30 mouse cellular contexts compared by ENCODE assay signal in genomic region chr11:99994384-99994661, GRCm38 (mm10). TPM values are rescaled to one million over a fixed set of nuclear protein-coding genes. Genes with fewer than 3 reads are reported as not detected.
A peak's percentile ranks its signal among the peaks of the same experiment; 100 is the strongest.
DNase-seq lines count a peak whose midpoint lies in the region; ATAC-seq and TF ChIP-seq lines count a peak whose summit lies in the region.
"Had no signal": no experiment of that assay in that cellular context is flagged by ENCODE, and none has a peak within 500 bp of the region (broad histone marks: within the 10 kb centered on the region; RNA-seq: fewer than 3 reads in every experiment).

No protein-coding gene starts in this region.

- no peak overlapping the region for H3K4me2 ChIP-seq in lung, embryonic 14.5 days
- H3K4me2 ChIP-seq: embryonic facial prominence, embryonic 13.5 days had no signal

- no peaks in the 10 kb centered on the region for H3K9me3 ChIP-seq in lung, embryonic 14.5 days (ENCODE audit: low read depth, low read length)
- H3K9me3 ChIP-seq: embryonic facial prominence, embryonic 10.5 days; embryonic facial prominence, embryonic 13.5 days; forebrain, embryonic 12.5 days; forebrain, embryonic 15.5 days; hindbrain, embryonic 12.5 days had no signal

- no peaks in the 10 kb centered on the region for H3K36me3 ChIP-seq in lung, embryonic 14.5 days (ENCODE audit: insufficient read depth)
- H3K36me3 ChIP-seq: embryonic facial prominence, embryonic 10.5 days; embryonic facial prominence, embryonic 13.5 days; forebrain, embryonic 12.5 days; forebrain, embryonic 15.5 days; hindbrain, embryonic 12.5 days had no signal

- 24% methylated on average over 4 of the region's 4 CpGs for WGBS in lung, embryonic 14.5 days
- WGBS in large intestine, adult 2 months, result 10% methylated on average over 4 of the region's 4 CpGs

- H3K9ac ChIP-seq in lung, embryonic 14.5 days, result no peak overlapping the region
- H3K9ac ChIP-seq: embryonic facial prominence, embryonic 13.5 days; forebrain, embryonic 12.5 days; forebrain, embryonic 15.5 days; hindbrain, embryonic 12.5 days had no signal

- TF ChIP-seq CTCF in lung, embryonic 14.5 days (IDR thresholded peaks at IDR 0.05; ENCODE audit: low read depth), result no peak

- peaks cover 8% of the 10 kb centered on the region; the same call in 1 of the 2 replicates for H3K27me3 ChIP-seq in lung, embryonic 14.5 days (ENCODE audit: insufficient read depth, low read length)
- H3K27me3 ChIP-seq: forebrain, embryonic 15.5 days had no signal

- DNase-seq in heart, adult 11 months, result peak; percentile 71
- DNase-seq in heart, adult 18-20 months, result no peak
- peak; percentile 6 for DNase-seq in lung, embryonic 14.5 days
- DNase-seq in lung, postnatal 36 days, result no peak
- peak; percentile 10 to 31 for DNase-seq in lung, postnatal 4 days
- no peak for DNase-seq in lung, postnatal 10 days
- DNase-seq in large intestine, adult 2 months (ENCODE audit: low read depth, low spot score), result peak; percentile 8
- DNase-seq: adrenal gland, adult 8-10 months; adrenal gland, postnatal 25 days; cerebellum, adult 11-12 months; cerebellum, postnatal 36 days; gastrocnemius, postnatal 25 days had no signal

- no peak for ATAC-seq in lung, embryonic 14.5 days (ENCODE audit: insufficient read depth)
- ATAC-seq: activated CD4-positive, CD25-positive, alpha-beta regulatory T cell, adult 4 months; forebrain, embryonic 15.5 days had no signal

- no peaks in the 10 kb centered on the region for H3K4me1 ChIP-seq in lung, embryonic 14.5 days (ENCODE audit: insufficient read depth)
- H3K4me1 ChIP-seq: embryonic facial prominence, embryonic 13.5 days; forebrain, embryonic 12.5 days had no signal

- no peak overlapping the region for H3K4me3 ChIP-seq in lung, embryonic 14.5 days (ENCODE audit: low read depth, low read length)
- H3K4me3 ChIP-seq: embryonic facial prominence, embryonic 13.5 days; erythroblast, embryonic 14.5 days; forebrain, embryonic 12.5 days had no signal

- no peak overlapping the region for H3K27ac ChIP-seq in lung, embryonic 14.5 days (ENCODE audit: low read depth)
- H3K27ac ChIP-seq: embryonic facial prominence, embryonic 10.5 days; embryonic facial prominence, embryonic 13.5 days; forebrain, embryonic 12.5 days; forebrain, embryonic 15.5 days; hindbrain, embryonic 12.5 days had no signal

RNA-seq across cellular contexts. Expression of gene Krtap17-1, which starts 0.5 kb away (rescaled TPM):
- total RNA-seq in heart, adult 18-20 months (2021), result not detected
- 0.75 and 0.87 TPM in 2 replicates for polyA plus RNA-seq in lung, embryonic 14.5 days (2014; fragmentation: Nextera tagmentation; extraction: Ambion mirVana)
- not detected in 2 replicates for polyA plus RNA-seq in large intestine, adult 2 months (2012; rRNA removed)
- total RNA-seq: adrenal gland, adult 8-10 months; adrenal gland, postnatal 25 days; ES-E14; gastrocnemius, adult 8-10 months; gastrocnemius, postnatal 25 days; heart, adult 8-10 months; heart, postnatal 25 days; hematopoietic stem cell, adult 5-6 weeks had no signal
- polyA plus RNA-seq: activated CD4-positive, CD25-positive, alpha-beta regulatory T cell, adult 4 months; cortical plate, adult 2 months; embryonic facial prominence, embryonic 10.5 days; erythroblast, embryonic 14.5 days; forebrain, embryonic 12.5 days; forebrain, embryonic 15.5 days; gonadal fat pad, adult 2 months; heart, embryonic 11.5 days; heart, embryonic 14.5 days; heart, postnatal 0 days; hindbrain, embryonic 12.5 days had no signal

RNA-seq across cellular contexts. Expression of gene Krtap16-1, which starts 7.9 kb away (rescaled TPM):
- total RNA-seq in heart, adult 18-20 months (2021), result not detected
- polyA plus RNA-seq in lung, embryonic 14.5 days (2014; fragmentation: Nextera tagmentation; extraction: Ambion mirVana), result not detected in 2 replicates
- polyA plus RNA-seq in large intestine, adult 2 months (2012; rRNA removed), result not detected in 2 replicates
- total RNA-seq: adrenal gland, adult 8-10 months; adrenal gland, postnatal 25 days; ES-E14; gastrocnemius, adult 8-10 months; gastrocnemius, postnatal 25 days; heart, adult 8-10 months; heart, postnatal 25 days; hematopoietic stem cell, adult 5-6 weeks had no signal
- polyA plus RNA-seq: activated CD4-positive, CD25-positive, alpha-beta regulatory T cell, adult 4 months; cortical plate, adult 2 months; embryonic facial prominence, embryonic 10.5 days; embryonic facial prominence, embryonic 13.5 days; erythroblast, embryonic 14.5 days; forebrain, embryonic 12.5 days; forebrain, embryonic 15.5 days; gonadal fat pad, adult 2 months; heart, embryonic 11.5 days; heart, embryonic 14.5 days; heart, postnatal 0 days; hindbrain, embryonic 12.5 days had no signal

RNA-seq across cellular contexts. Expression of gene Krtap29-1, which starts 15.5 kb away (rescaled TPM):
- total RNA-seq in heart, adult 18-20 months (2021), result not detected
- not detected in 2 replicates for polyA plus RNA-seq in lung, embryonic 14.5 days (2014; fragmentation: Nextera tagmentation; extraction: Ambion mirVana)
- not detected in 2 replicates for polyA plus RNA-seq in large intestine, adult 2 months (2012; rRNA removed)
- total RNA-seq: adrenal gland, adult 8-10 months; adrenal gland, postnatal 25 days; ES-E14; gastrocnemius, adult 8-10 months; gastrocnemius, postnatal 25 days; heart, adult 8-10 months; heart, postnatal 25 days; hematopoietic stem cell, adult 5-6 weeks had no signal
- polyA plus RNA-seq: activated CD4-positive, CD25-positive, alpha-beta regulatory T cell, adult 4 months; brain, embryonic 14.5 days; cortical plate, adult 2 months; embryonic facial prominence, embryonic 10.5 days; embryonic facial prominence, embryonic 13.5 days; erythroblast, embryonic 14.5 days; forebrain, embryonic 12.5 days; forebrain, embryonic 15.5 days; gonadal fat pad, adult 2 months; heart, embryonic 11.5 days; heart, embryonic 14.5 days; heart, postnatal 0 days; hindbrain, embryonic 12.5 days had no signal

RNA-seq across cellular contexts. Expression of gene Krt33a, which starts 21.7 kb away (rescaled TPM):
- total RNA-seq in heart, adult 18-20 months (2021), result not detected
- polyA plus RNA-seq in lung, embryonic 14.5 days (2014; fragmentation: Nextera tagmentation; extraction: Ambion mirVana), result not detected in 2 replicates
- not detected in 2 replicates for polyA plus RNA-seq in large intestine, adult 2 months (2012; rRNA removed)
- total RNA-seq: adrenal gland, adult 8-10 months; adrenal gland, postnatal 25 days; ES-E14; gastrocnemius, adult 8-10 months; gastrocnemius, postnatal 25 days; heart, adult 8-10 months; heart, postnatal 25 days; hematopoietic stem cell, adult 5-6 weeks had no signal
- polyA plus RNA-seq: activated CD4-positive, CD25-positive, alpha-beta regulatory T cell, adult 4 months; brain, embryonic 14.5 days; embryonic facial prominence, embryonic 10.5 days; embryonic facial prominence, embryonic 13.5 days; erythroblast, embryonic 14.5 days; forebrain, embryonic 12.5 days; forebrain, embryonic 15.5 days; heart, embryonic 11.5 days; heart, embryonic 14.5 days; heart, postnatal 0 days; hindbrain, embryonic 12.5 days had no signal

RNA-seq across cellular contexts. Expression of gene Krt33b, which starts 35.3 kb away (rescaled TPM):
- total RNA-seq in heart, adult 18-20 months (2021), result not detected
- not detected in 2 replicates for polyA plus RNA-seq in lung, embryonic 14.5 days (2014; fragmentation: Nextera tagmentation; extraction: Ambion mirVana)
- polyA plus RNA-seq in large intestine, adult 2 months (2012; rRNA removed), result not detected in 2 replicates
- total RNA-seq: adrenal gland, adult 8-10 months; adrenal gland, postnatal 25 days; ES-E14; gastrocnemius, adult 8-10 months; gastrocnemius, postnatal 25 days; heart, adult 8-10 months; heart, postnatal 25 days; hematopoietic stem cell, adult 5-6 weeks had no signal
- polyA plus RNA-seq: activated CD4-positive, CD25-positive, alpha-beta regulatory T cell, adult 4 months; cortical plate, adult 2 months; embryonic facial prominence, embryonic 10.5 days; embryonic facial prominence, embryonic 13.5 days; erythroblast, embryonic 14.5 days; forebrain, embryonic 12.5 days; forebrain, embryonic 15.5 days; gonadal fat pad, adult 2 months; heart, embryonic 11.5 days; heart, embryonic 14.5 days; heart, postnatal 0 days; hindbrain, embryonic 12.5 days had no signal

Comparison
In these comparisons a context has a peak if more than half of its experiments do, and no peak if none do; other contexts are left out.
1. DNase-seq: peak in heart, adult 11 months (single experiment), lung, embryonic 14.5 days (single experiment), lung, postnatal 4 days (2 of 2) and large intestine, adult 2 months (single experiment); none in heart, adult 18-20 months (0 of 2), lung, postnatal 36 days (single experiment) and lung, postnatal 10 days (single experiment).